16 mouse cellular contexts compared by ENCODE assay signal in the genomic region with DNA sequence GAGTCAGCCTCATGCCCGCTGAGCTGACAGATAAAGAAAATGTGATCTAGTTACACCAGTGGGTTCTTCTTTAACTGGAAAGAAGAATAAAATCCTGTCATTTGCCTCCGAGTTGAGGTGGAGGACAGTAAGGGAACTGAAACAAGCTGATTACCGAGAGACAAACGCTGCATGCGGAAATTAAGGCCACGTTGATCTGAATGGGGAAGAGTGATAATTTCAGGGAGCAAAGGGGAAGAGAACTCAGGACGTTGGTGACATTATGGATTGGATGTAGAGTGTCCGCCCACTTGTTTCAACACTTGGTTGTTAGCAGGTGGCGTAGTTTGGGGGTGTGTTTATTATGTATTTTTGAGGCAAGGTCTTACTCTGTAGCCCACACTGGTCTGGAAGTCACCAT.
"Had no signal": no experiment of that assay in that cellular context is flagged by ENCODE, and none has a peak within 500 bp of the region (broad histone marks: within the 10 kb centered on the region; RNA-seq: fewer than 3 reads in every experiment).

No protein-coding gene starts in this region.

- ATAC-seq: intestine, postnatal 0 days; midbrain, embryonic 13.5 days had no signal

- H3K27me3 ChIP-seq: kidney, embryonic 15.5 days; limb, embryonic 15.5 days; midbrain, embryonic 13.5 days; neural tube, embryonic 13.5 days had no signal

- H3K9ac ChIP-seq: kidney, embryonic 15.5 days; limb, embryonic 15.5 days; liver, embryonic 14.5 days; lung, embryonic 14.5 days; midbrain, embryonic 13.5 days; neural tube, embryonic 13.5 days had no signal

- H3K36me3 ChIP-seq: kidney, embryonic 15.5 days; limb, embryonic 15.5 days; midbrain, embryonic 13.5 days; neural tube, embryonic 13.5 days had no signal

- H3K4me2 ChIP-seq: kidney, embryonic 15.5 days; limb, embryonic 15.5 days; lung, embryonic 14.5 days; midbrain, embryonic 13.5 days; neural tube, embryonic 13.5 days had no signal

- H3K27ac ChIP-seq: kidney, embryonic 15.5 days; limb, embryonic 15.5 days; liver, embryonic 14.5 days; macrophage; midbrain, embryonic 13.5 days; neural tube, embryonic 13.5 days had no signal

- H3K4me3 ChIP-seq: kidney, embryonic 15.5 days; limb, embryonic 15.5 days; midbrain, embryonic 13.5 days; neural tube, embryonic 13.5 days had no signal

- DNase-seq: kidney, postnatal 25 days; layer of hippocampus, postnatal 36 days; lung, embryonic 14.5 days; lung, postnatal 10 days; retina, postnatal 1 day; right cerebral cortex, postnatal 4 days; spleen, adult 18-20 months; thymus, adult 18-20 months; thymus, postnatal 14 days had no signal

- H3K9me3 ChIP-seq: kidney, embryonic 15.5 days; limb, embryonic 15.5 days; midbrain, embryonic 13.5 days; neural tube, embryonic 13.5 days had no signal
